Mouse (Mus musculus) left cerebral cortex, postnatal 25 days (tissue): Measurements from ENCODE around the gene Plagl1. TPM values are rescaled to one million over a fixed set of nuclear protein-coding genes. Genes with fewer than 3 reads are reported as not detected.
A peak's percentile ranks its signal among the peaks of the same experiment; 100 is the strongest.
"Not testable (repeated sequence)": the region's sequence is repeated elsewhere in the genome, so short reads cannot be mapped to it uniquely, and the experiment has no call there.

ENCODE experiments used
- DNase-seq, 2 experiments: peaks; one replicate each; pipeline ENCODE4 v3.0.0; 2022; ENCODE audit warnings: low spot score in 2 of 2, mixed read lengths in 1 of 2
- intact Hi-C: fragments of 180-260 bp; cut with DNase I; formaldehyde crosslinking; loops from one replicate; pipeline ENCODE4 v1.15.1; 2025
- total RNA-seq, 2 experiments: library from RNA; stranded (reverse); gene quantifications; 2 replicates each; pipeline ENCODE4 v1.2.3; 2021

Gene Plagl1
- total RNA-seq, result 10 to 100 TPM; 14.8 to 20.3 TPM

GRCm38 (mm10) chr10:13060021-13060668, at the start of gene Plagl1:
Plagl1 (plus strand) TSS chr10:13060504.
- intact Hi-C loops, result no loop called here
- peak in 1 of 2 experiments; percentile 11 for DNase-seq

GRCm38 (mm10) chr10:13014026-13014425, 46.3 kb upstream of the Plagl1 start:
- intact Hi-C loops, result loop anchor here (10.0 kb wide), 1 partner anchor 1691 kb away; the partner anchor contains the start of genes Nmbr and Vta1
- DNase-seq, result no peak

DNA sequence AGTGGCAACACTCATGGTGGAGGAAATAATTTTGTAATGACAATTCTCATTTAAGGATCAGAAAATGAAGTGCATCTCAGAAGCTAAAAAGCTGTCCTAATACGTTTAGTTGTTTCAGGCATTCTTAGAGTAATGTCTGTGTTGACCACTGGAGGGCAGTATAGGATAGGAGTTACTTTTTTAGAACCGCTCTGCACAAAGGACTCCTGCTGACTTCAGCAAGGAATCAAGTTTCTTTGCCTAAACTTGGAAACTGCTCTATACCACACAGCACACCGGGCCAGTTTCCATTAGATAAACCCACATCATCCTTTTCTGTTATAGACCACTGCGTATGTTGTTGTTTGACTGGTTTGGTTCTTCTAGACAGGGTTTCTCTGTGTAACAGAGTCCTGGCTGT, 43.7 kb upstream of the Plagl1 start:
- intact Hi-C loops, result loop anchor here (1.0 to 10.0 kb wide), 4 partner anchors 414 to 1688 kb away; partner anchors contain the start of genes Nmbr and Vta1
- DNase-seq, result peak; percentile 79 to 88

GRCm38 (mm10) chr10:13018510-13018909, 41.8 kb upstream of the Plagl1 start:
- DNase-seq, result no peak
- intact Hi-C loops, result loop anchor here (5.0 to 10.0 kb wide), 2 partner anchors 484 to 1686 kb away; partner anchors contain the start of genes Nmbr and Vta1

GRCm38 (mm10) chr10:13019026-13019425, 41.3 kb upstream of the Plagl1 start:
- DNase-seq, result no peak
- intact Hi-C loops, result loop anchor here (5.0 to 10.0 kb wide), 2 partner anchors 483 to 1686 kb away; partner anchors contain the start of genes Nmbr and Vta1

DNA sequence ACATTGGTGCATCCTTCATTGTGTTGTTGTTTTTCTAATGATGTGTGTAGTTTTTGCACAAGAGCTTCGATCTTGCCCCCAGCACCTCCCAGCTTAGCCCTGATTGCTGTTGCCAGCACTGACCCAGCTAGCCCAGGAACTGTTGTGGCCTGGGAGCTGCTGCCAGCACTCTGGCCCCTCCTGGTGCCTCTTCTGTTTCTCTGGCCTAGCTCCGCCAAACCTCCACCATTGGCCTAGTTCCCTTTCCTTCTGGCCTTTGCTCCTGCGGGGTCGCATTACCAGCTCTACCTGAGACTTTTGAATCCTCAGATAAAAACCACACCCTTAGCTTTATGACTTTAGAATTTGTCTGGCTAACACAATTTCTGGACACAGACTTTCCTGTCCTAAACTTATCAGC, 38.2 kb upstream of the Plagl1 start:
- intact Hi-C loops, result no loop called here
- no peak for DNase-seq

DNA sequence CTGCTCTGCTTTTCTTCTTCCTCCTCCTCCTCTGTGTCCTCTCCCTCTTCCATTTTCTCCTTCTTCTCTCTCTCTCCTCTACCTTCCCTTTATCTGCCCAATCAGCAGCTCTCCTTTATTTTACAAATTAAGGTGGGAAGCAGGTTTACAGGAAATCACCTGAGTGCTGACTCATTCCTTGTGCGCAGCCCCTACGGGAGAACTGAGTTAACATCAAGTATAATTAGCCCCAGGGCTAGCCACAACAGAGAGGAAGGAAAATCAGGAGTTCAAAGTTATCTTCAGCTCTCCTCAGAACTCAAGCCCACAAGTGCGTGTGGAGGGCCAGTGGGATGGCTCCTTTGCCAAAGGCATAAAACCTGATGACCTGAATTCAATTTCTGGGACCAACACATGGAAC, 36.3 kb upstream of the Plagl1 start:
- DNase-seq, result not testable (repeated sequence)

GRCm38 (mm10) chr10:13027702-13028101, 32.6 kb upstream of the Plagl1 start:
- intact Hi-C loops, result no loop called here

More for the DNA sequence above, 36.3 kb upstream of the Plagl1 start:
- intact Hi-C loops, result not testable (repeated sequence)

GRCm38 (mm10) chr10:13028215-13028614, 32.1 kb upstream of the Plagl1 start:
- intact Hi-C loops, result no loop called here
- no peak for DNase-seq

More at GRCm38 (mm10) chr10:13027702-13028101, 32.6 kb upstream of the Plagl1 start:
- DNase-seq, result no peak

DNA sequence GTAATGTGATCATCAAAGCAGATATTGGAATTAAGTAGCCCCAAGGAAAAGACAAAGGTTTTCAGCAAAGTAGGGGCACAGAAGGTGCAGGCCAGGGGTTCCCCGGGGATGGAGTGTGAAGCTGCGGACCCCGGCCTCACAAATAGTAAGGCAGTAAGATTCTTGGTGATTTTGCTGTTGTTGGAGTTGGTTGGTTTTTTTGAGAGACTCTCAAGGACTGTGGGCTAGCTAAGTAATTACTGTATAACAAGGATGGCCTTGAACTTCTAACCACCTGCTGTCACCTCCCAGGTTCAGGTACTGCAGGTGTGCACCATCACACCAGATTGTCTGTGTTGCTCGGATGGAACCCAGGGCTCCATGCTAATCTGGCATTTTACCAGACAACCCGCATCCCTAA, 30.9 kb upstream of the Plagl1 start:
- intact Hi-C loops, result no loop called here
- no peak for DNase-seq

DNA sequence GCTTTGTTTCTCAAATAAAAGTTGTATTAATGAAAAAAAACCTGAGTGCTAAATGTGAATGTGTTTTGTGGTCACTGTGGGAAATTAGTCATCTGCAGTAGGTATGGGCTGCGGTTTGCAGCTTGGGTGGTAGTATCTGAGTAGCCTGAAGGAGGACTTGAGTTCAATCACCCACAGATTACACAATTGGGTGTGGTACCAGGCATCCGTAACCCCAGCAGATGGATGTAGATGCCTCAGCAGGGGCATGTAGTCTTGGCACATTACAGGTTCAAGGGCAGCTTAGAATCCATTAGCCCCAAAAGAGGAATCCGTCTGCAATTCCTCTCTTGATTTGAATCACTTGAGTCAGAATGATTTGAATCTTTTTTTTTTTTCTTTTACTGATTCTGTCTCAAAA, 25.0 kb upstream of the Plagl1 start:
- intact Hi-C loops, result no loop called here
- no peak for DNase-seq

GRCm38 (mm10) chr10:13039637-13040174, 20.6 kb upstream of the Plagl1 start:
- DNase-seq, result no peak

DNA sequence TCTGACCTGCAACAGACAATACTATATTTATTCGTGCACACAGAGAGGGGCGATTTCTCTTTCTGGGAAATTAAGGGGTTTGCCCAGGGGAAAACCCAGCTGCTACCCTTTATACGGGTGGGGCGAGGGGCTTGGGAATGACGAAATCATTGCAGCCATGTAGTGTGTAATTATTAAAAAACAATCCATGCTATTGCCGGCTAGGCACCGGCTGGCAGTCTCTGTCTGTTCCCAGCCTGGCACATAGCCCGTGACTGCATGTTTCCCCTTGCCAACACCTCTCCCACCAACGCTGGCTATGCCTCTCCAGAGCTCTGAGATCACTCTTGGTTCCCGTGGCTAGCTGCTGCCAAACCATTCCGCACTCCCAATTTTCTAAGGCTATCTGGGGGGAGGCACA, 15.6 kb upstream of the Plagl1 start:
- intact Hi-C loops, result no loop called here
- no peak for DNase-seq

More at GRCm38 (mm10) chr10:13039637-13040174, 20.6 kb upstream of the Plagl1 start:
- intact Hi-C loops, result no loop called here

DNA sequence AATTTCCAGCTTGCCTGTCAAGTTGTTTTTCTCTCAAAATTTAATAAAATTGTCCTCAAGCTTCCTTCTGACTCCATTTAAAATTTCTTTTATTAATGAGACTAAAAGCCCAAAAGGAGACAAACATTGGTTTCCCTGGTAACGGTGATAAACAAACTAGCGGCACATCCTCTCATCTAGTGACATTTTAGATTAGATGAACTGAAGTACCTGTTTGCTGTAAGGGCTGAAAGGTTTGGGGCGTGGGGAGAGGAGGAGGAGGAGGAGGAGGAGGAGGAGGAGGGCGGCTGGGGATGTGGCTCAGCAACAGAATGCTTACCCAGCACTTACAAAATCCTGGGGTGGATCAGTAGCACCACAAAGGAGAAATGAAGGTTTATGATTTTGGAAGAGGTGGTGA, 12.5 kb upstream of the Plagl1 start:
- no peak for DNase-seq
- intact Hi-C loops, result no loop called here

- DNase-seq, result no peak
- intact Hi-C loops, result no loop called here
Observed at GRCm38 (mm10) chr10:13056863-13057381, 3.4 kb upstream of the Plagl1 start.

DNA sequence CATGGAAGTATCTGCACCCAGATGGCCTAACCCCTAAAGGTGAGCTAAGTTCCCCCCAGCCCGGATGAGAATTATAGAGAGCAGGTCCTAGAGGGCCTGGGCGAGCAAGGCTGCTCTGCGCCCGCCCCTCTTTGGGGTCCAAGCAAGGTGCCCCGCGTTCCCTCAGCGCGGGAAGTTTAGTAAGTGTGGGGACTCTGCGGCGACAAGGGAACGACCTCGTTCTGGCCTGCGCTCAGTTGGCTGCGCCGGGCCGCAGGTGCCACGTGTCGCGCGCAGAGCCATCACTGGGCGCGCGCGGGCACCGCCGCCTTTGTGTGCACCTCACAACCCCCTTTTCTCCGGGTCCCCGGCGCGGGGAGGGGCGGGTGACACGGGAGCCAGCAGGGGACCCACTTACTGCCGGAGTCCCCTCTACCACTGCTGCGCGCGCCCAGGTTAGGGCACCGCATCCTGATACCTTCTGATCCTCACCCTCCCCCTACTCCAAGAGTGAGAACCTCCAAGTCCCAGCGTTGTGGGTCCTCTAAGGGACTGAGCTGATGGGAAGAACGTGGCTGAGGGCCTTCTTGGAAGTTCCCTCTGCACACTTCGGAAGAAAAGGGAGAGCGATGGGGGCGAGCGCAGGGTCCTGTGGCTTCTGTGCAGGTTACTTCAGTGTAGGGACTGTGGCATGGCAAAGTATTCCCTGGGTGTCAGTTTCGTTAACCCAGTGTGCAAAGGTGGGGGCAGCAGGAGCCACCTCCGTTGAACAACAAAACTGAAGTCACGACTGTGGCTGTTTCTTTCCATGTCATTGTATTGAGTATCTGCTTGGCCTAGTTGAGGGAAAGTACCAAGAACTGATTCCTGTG, 742 bp downstream of the Plagl1 start:
- DNase-seq, result no peak
- intact Hi-C loops, result no loop called here

GRCm38 (mm10) chr10:13062373-13062772, 2.1 kb downstream of the Plagl1 start:
- DNase-seq, result no peak
- intact Hi-C loops, result no loop called here

GRCm38 (mm10) chr10:13063457-13063856, 3.2 kb downstream of the Plagl1 start:
- intact Hi-C loops, result no loop called here
- DNase-seq, result no peak

GRCm38 (mm10) chr10:13065129-13065752, 4.9 kb downstream of the Plagl1 start:
- intact Hi-C loops, result no loop called here
- DNase-seq, result no peak

DNA sequence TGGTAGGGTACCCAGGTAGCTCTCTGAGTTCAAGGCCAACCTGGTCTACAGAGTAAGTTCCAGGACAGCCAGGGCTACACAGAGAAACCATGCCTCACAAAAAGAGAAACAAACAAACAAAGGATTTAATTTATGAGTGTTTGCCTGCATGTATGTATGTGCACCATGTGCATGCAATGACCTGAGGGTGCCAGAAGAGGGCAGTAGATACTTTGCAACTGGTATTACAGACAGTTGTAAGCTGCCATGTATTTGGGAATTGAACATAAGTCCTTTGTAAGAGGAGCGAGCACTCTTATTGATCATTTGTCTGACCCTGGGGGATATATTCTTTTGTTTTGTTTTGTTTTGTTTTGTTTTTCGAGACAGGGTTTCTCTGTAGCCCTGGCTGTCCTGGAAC, 10.7 kb downstream of the Plagl1 start:
- intact Hi-C loops, result no loop called here
- DNase-seq, result no peak
